Mouse (Mus musculus) liver, embryonic 14.5 days (tissue): ENCODE measurements around the gene Adm2. TPM values are rescaled to one million over a fixed set of nuclear protein-coding genes. Genes with fewer than 3 reads are reported as not detected.

Experiments used
- ATAC-seq: fragments of 200-750 bp; cut with Nextera tagmentation; 2 replicates; pipeline ENCODE4 v1.8.0; 2017; ENCODE audit warnings: moderate number of reproducible peaks, mild to moderate bottlenecking, moderate library complexity; ENCODE audit not compliant: insufficient read depth
- DNase-seq, 3 experiments: peaks; one replicate each; pipeline ENCODE4 v3.0.0-alpha.2; 2012 to 2013; ENCODE audit warnings: low read depth in 3 of 3, low spot score in 3 of 3
- H3K27ac ChIP-seq: fragments of 300-500 bp; sonication (generic); 2 replicates; pipeline ENCODE4 v1.5.1; 2014; ENCODE audit warnings: moderate library complexity, mild to moderate bottlenecking, control low read depth, inconsistent platforms
- H3K27me3 ChIP-seq: fragments of 300-500 bp; sonication (generic); 2 replicates; pipeline ENCODE4 v1.6.1; 2014; ENCODE audit warnings: mild to moderate bottlenecking, low read length, moderate library complexity; ENCODE audit not compliant: control insufficient read depth, insufficient read depth
- H3K36me3 ChIP-seq: fragments of 300-500 bp; sonication (generic); replicated peaks from 2 replicates; pipeline ENCODE4 v1.6.1; 2014; ENCODE audit warnings: low read depth; ENCODE audit not compliant: control insufficient read depth, insufficient read depth
- H3K4me1 ChIP-seq, 2 experiments: fragments of 200-500 bp in 1 of 2; fragments of 300-500 bp in 1 of 2; sonication (generic) in 1 of 2; replicated peaks; 2 replicates each; pipeline ENCODE4 v1.6.1; 2012 to 2014; ENCODE audit warnings: antibody characterized with exemption in 1 of 2, inconsistent platforms in 1 of 2, low read length in 1 of 2; ENCODE audit not compliant: control insufficient read depth in 2 of 2, insufficient read depth in 2 of 2
- H3K4me2 ChIP-seq: fragments of 300-500 bp; sonication (generic); 2 replicates; pipeline ENCODE4 v1.6.1; 2014; ENCODE audit warnings: low read depth, mild to moderate bottlenecking, control low read depth, moderate library complexity
- H3K4me3 ChIP-seq, 2 experiments: fragments of 200-500 bp in 1 of 2; fragments of 300-500 bp in 1 of 2; sonication (generic) in 1 of 2; 2 replicates each; pipeline ENCODE4 v1.5.1; 2012 to 2014; ENCODE audit warnings: low read depth in 2 of 2, low read length in 2 of 2, mild to moderate bottlenecking in 2 of 2, control low read depth in 1 of 2, inconsistent platforms in 1 of 2, moderate library complexity in 1 of 2; ENCODE audit not compliant: insufficient read depth in 1 of 2
- H3K9ac ChIP-seq: fragments of 300-500 bp; sonication (generic); replicated peaks from 2 replicates; pipeline ENCODE4 v1.6.1; 2014; ENCODE audit warnings: mild to moderate bottlenecking, control low read depth, moderate library complexity
- H3K9me3 ChIP-seq: fragments of 300-500 bp; sonication (generic); 2 replicates; pipeline ENCODE4 v1.6.1; 2016; ENCODE audit warnings: low read length, mixed read lengths; ENCODE audit not compliant: control insufficient read depth
- CTCF ChIP-seq: IDR thresholded peaks from 2 replicates; pipeline ENCODE4 v1.5.1; 2016; ENCODE audit warnings: antibody characterized with exemption, low read depth, control low read depth
- EP300 ChIP-seq: IDR thresholded peaks from 2 replicates; pipeline ENCODE4 v1.6.1; 2016; ENCODE audit warnings: antibody characterized with exemption, low read depth
- WGBS: fragments of 180-500 bp; shearing (Covaris S2); extraction: QIAGEN DNeasy Blood & Tissue Kit; methylation state at CpG from one replicate; pipeline ENCODE4 v1.1.7; 2014; ENCODE audit not compliant: insufficient replicate concordance; 5-methylcytosine and 5-hydroxymethylcytosine counted together
- polyA plus RNA-seq, 2 experiments: library from polyadenylated mRNA; depleted of rRNA in 1 of 2; stranded (reverse) in 1 of 2; unstranded in 1 of 2; fragments of >200 nt; fragmentation: Nextera tagmentation in 1 of 2; extraction: Ambion mirVana in 1 of 2; gene quantifications; 2 replicates each; pipeline versions ENCODE4 v1.2.1 to v1.2.3; 2012 to 2014

Gene Adm2
- polyA plus RNA-seq, 2 experiments: 1.2 to 2.5 TPM

DNA sequence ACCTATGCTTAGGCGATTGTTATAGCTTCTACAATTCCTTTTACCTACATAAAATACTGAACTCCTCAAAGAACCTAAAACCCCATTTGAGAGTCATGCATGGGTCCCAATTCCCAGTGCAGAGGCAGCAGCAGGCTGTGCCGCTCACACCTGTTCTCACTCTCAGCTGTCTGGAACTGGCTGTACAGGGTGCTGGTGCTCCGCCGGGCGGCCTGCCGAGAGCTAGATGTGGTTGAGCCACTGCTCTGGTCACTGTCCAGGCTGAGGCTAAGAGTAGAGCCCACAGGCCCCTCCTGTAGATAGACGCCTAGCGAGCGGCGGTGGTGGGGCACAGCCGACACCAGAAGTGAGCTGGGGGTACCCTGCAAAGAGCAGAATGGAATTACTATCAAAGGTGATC, 33.1 kb upstream of the Adm2 start:
- TF ChIP-seq CTCF (no peak), EP300 (no peak)
- Histone ChIP-seq H3K4me1 (peaks cover 22 to 26% of the 10 kb centered on the region in 2 experiments), H3K4me2 (no peak overlapping the region), H3K9ac (no peak overlapping the region), H3K36me3 (peaks cover 38% of the 10 kb centered on the region), H3K4me3 (no peak overlapping the region), H3K27ac (no peak overlapping the region), H3K27me3 (no peaks in the 10 kb centered on the region), H3K9me3 (no peaks in the 10 kb centered on the region)
- no peak for DNase-seq
- 86% methylated on average over 11 of the region's 11 CpGs for WGBS
- ATAC-seq: no peak

DNA sequence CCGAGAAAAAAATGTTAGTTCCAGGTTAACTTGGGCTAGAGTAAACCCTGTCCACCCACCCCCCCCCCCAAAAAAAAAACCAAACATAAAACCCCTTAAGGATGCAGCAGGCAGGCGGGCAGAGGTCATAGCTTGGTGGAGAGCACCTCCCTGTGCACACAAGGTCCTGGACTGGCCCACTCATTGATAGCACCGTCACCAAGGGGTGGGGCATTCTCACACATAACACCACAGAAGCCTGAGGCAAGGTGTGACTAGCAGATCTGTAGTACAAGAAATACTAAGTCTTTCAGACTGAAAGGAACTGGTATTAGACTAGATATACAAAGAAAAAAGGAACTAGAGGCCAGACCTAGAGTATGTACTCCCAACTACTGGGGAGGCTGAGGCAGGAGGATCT, 31.0 kb upstream of the Adm2 start:
- Histone ChIP-seq H3K4me3 (no peak overlapping the region), H3K4me2 (no peak overlapping the region), H3K36me3 (peaks cover 39% of the 10 kb centered on the region), H3K4me1 (peaks cover 6 to 19% of the 10 kb centered on the region in 2 experiments), H3K9ac (no peak overlapping the region), H3K27ac (no peak overlapping the region), H3K27me3 (no peaks in the 10 kb centered on the region), H3K9me3 (no peaks in the 10 kb centered on the region)
- TF ChIP-seq CTCF (no peak), EP300 (0 out of 2 replicates have a peak, but pooled peaks have one; percentile 36)
- WGBS: 55% methylated on average over 3 of the region's 3 CpGs
- DNase-seq: peak; percentile 49 to 53 (median 53)
- ATAC-seq: peak; percentile 79

DNA sequence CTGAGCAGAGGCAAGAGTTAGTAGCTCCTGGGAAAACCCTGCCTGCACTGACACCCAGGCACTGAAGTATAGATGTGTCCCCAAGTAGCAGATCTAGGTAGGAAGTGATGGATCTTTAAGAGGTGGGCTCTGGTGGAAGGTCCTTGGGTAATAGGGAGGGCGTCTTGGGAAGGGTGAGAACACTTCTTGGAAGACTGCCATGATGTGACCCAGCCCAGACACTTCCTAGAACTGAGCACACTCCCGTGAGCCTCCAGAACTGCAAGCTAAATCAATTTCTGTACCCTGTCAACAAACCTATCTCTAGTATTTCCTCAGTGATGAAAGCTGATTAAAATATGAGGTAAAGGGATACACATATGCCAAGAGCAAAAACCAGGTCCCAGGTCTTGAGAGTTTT, 29.7 kb upstream of the Adm2 start:
- H3K9ac ChIP-seq: no peak overlapping the region

DNA sequence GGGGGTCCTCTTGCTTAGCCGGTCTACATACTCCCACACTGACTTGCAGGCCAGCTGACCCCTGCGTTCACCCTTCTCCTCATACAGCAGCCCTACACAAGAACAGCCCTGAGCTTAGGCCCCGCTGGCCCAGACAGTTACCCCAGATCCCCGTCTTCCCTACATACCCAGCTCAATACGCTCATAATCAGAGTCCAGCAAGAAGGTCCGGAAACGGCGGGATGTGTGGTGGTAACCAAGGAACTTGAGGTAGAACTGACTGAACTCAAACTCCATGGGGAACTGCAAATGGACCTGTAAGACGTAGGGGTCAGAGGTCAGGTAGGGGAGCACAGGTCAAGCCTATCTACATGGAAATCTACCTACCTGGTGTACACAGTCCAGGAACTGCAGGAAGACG, 28.7 kb upstream of the Adm2 start:
- Histone ChIP-seq H3K4me2 (no peak overlapping the region), H3K9ac (no peak overlapping the region), H3K4me1 (peaks cover 5 to 19% of the 10 kb centered on the region in 2 experiments), H3K27ac (no peak overlapping the region), H3K27me3 (no peaks in the 10 kb centered on the region), H3K36me3 (peaks cover 31% of the 10 kb centered on the region), H3K9me3 (no peaks in the 10 kb centered on the region), H3K4me3 (no peak overlapping the region)
- TF ChIP-seq EP300 (no peak), CTCF (no peak)
- DNase-seq (no peak), ATAC-seq (no peak)
- 84% methylated on average over 10 of the region's 10 CpGs for WGBS

More for the DNA sequence above, 29.7 kb upstream of the Adm2 start:
- peaks cover 5 to 19% of the 10 kb centered on the region in 2 experiments for H3K4me1 ChIP-seq
- peaks cover 36% of the 10 kb centered on the region for H3K36me3 ChIP-seq
- ATAC-seq (no peak), DNase-seq (no peak)
- no peaks in the 10 kb centered on the region for H3K27me3 ChIP-seq
- H3K9me3 ChIP-seq: no peaks in the 10 kb centered on the region
- TF ChIP-seq CTCF (no peak), EP300 (no peak)
- H3K27ac ChIP-seq: peak overlapping the region; percentile 25; the same call in 1 of the 2 replicates
- H3K4me3 ChIP-seq: no peak overlapping the region
- 30% methylated on average over 2 of the region's 2 CpGs for WGBS
- H3K4me2 ChIP-seq: no peak overlapping the region

DNA sequence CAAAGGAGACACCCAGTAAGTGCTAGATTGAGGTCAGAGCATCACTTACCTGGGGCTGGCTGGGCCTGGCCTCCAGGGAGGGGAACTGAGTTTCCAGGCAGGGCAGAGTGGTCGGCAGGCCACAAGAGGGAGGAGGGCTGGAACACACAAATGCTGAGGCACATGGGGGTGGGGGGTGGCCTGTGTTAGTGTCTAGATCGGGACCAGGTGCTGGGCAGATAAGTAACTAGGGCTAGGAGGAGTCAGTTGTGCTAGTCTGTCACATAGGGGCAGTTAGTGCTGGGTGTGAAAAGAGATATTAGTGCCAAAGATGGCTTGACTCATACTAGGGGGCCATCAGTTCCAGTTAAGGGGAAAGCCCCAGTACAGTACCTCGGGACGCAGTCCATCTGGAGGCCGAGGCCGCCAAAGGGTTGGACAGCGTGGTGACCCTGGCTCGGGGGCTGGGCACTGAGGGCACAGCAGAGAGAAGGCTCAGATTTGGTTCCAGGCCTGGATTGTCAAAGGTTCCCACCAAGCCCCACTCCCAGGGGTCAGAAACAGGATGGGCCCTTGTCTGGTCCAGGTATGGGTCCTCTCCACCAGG, 26.8 kb upstream of the Adm2 start:
- H3K4me1 ChIP-seq: peaks cover 5 to 19% of the 10 kb centered on the region in 2 experiments
- 0 out of 2 replicates have a peak, but pooled peaks have one; percentile 8 for TF ChIP-seq CTCF
- TF ChIP-seq EP300: peak; percentile 41; the same call in 1 of the 2 replicates
- H3K9ac ChIP-seq: no peak overlapping the region
- peak; percentile 57; the same call in 1 of the 2 replicates for ATAC-seq
- no peaks in the 10 kb centered on the region for H3K9me3 ChIP-seq
- no peaks in the 10 kb centered on the region for H3K27me3 ChIP-seq
- H3K27ac ChIP-seq: no peak overlapping the region
- H3K36me3 ChIP-seq: peaks cover 25% of the 10 kb centered on the region
- H3K4me2 ChIP-seq: no peak overlapping the region
- no peak overlapping the region for H3K4me3 ChIP-seq
- 61% methylated on average over 8 of the region's 8 CpGs for WGBS
- no peak for DNase-seq
